Mouse (Mus musculus): ENCODE measurements around the gene Frmpd2. TPM values are rescaled to one million over a fixed set of nuclear protein-coding genes. Genes with fewer than 3 reads are reported as not detected.

The Frmpd2 gene
- polyA plus RNA-seq, 1 experiment = not detected

DNA sequence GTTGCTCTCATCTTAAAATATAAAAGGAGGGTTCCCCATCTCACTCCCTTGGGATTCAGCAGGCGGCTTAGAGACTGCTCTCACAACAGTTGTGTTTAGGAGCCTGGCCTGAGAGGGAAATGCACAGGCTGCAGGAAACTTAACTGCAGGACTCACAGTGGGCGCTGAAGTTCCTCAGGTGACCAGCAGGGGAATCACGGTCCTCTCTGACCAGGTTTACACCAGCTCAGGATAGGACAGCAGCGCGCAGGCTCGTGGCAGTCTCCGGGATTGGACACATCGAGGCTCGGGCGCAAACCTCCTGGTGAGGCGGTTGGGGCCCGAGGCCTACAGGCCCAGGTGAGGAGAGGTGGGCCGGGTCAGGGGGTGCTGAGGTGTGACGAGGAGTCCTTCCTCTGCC lies 117.5 kb downstream of the Frmpd2 start, which contains the start of gene Ptpn20:
Ptpn20 (plus strand) TSS at position 257 of the 400 bp plus-strand sequence.
- no peak for DNase-seq (ENCODE audit: low read depth, low spot score)
- 74% methylated on average over 14 of the region's 14 CpGs for WGBS

DNA sequence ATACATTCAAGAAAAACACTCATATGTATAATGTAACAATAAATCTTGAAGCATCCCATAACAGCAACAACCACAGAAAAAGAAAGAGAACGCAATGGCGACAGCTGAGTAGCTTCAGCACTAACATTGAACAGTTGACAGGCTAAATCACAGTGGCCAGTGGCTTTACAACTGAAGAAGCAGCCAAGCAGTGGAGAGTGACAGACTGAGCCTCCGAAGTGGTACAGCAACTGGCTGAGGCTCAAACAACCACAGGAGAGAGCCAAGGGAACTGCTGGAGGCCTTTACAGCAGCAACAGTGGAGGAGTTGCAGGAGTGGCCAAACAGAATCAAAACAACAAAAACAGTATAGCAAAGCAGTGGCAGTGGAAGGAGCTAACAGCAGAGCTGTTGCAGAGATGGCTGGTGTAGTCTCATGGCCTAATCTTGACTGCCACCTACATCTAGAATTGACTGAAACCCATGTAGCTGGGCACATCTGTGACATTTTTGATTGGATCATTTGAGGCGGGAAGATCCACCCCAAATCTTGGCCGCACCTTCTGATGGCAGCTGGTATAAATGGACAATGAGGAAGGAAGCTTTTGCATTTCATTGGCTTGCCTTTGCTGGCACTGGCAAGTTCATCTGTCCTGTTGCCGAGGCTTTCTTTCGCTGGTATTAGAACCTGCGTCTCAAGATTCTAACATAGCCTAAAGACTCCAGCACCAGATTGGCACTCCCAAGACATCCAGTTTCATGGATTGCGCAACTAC lies 127.1 kb downstream of the Frmpd2 start:
- no peak for DNase-seq (ENCODE audit: low read depth, low spot score)
- WGBS = 87% methylated on average over 9 of the region's 9 CpGs

DNA sequence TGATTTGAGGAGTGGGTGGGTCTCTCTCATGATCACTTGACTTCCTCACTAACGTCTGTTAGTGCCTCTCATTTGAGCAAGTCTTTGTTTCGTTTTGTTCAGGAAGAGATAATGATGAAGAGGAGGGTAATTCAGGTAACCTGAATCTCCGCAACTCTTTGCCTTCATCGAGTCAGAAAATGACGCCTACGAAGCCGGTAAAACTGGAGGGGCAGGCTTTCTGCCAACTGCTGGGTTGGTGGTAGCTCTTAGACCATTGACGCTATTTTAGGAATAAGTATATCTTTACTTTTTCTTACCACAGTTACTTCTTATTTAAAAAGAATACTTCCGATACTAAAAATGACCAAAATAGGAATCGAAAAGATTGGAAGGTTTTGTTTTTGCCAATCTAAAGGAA lies 135.9 kb downstream of the Frmpd2 start:
- DNase-seq (ENCODE audit: low read depth, low spot score) = no peak
- WGBS = 81% methylated on average over 10 of the region's 10 CpGs

Other genes with a start within 250 kb of the Frmpd2 start
- gene Mapk8, start 24.5 kb upstream of the Frmpd2 start, polyA plus RNA-seq (2012; rRNA removed) = 5.8 and 12.7 TPM in 2 replicates
- not detected in 2 replicates for gene Ptpn20, start 117.5 kb downstream of the Frmpd2 start, polyA plus RNA-seq (2012; rRNA removed)